Mouse (Mus musculus) heart, embryonic 16.5 days (tissue): ENCODE measurements around the gene Srrd. TPM values are rescaled to one million over a fixed set of nuclear protein-coding genes. Genes with fewer than 3 reads are reported as not detected.

Experiments used
- ATAC-seq: fragments of 200-750 bp; cut with Nextera tagmentation; replicated peaks from 2 replicates; pipeline ENCODE4 v1.8.0; 2017; ENCODE audit warnings: moderate number of reproducible peaks; ENCODE audit not compliant: insufficient read depth, low FRiP score; ENCODE audit errors: extremely low read depth
- H3K27ac ChIP-seq: fragments of 300-500 bp; sonication (generic); 2 replicates; pipeline ENCODE4 v1.5.1; 2014; ENCODE audit warnings: mild to moderate bottlenecking, low read length, control low read depth, moderate library complexity
- H3K27me3 ChIP-seq: fragments of 300-500 bp; sonication (generic); 2 replicates; pipeline ENCODE4 v1.6.1; 2014; ENCODE audit warnings: low read length, mixed read lengths; ENCODE audit not compliant: control insufficient read depth, insufficient read depth
- H3K36me3 ChIP-seq: fragments of 300-500 bp; sonication (generic); 2 replicates; pipeline ENCODE4 v1.6.1; 2014; ENCODE audit not compliant: control insufficient read depth, insufficient read depth
- H3K4me1 ChIP-seq: fragments of 300-500 bp; sonication (generic); 2 replicates; pipeline ENCODE4 v1.6.1; 2014; ENCODE audit warnings: low read length, mixed read lengths; ENCODE audit not compliant: control insufficient read depth, insufficient read depth
- H3K4me2 ChIP-seq: fragments of 300-500 bp; sonication (generic); 2 replicates; pipeline ENCODE4 v1.6.1; 2014; ENCODE audit warnings: low read depth, mild to moderate bottlenecking, control low read depth, low read length
- H3K4me3 ChIP-seq: fragments of 300-500 bp; sonication (generic); 2 replicates; pipeline ENCODE4 v1.5.1; 2014; ENCODE audit warnings: mild to moderate bottlenecking, control low read depth, low read length
- H3K9ac ChIP-seq: fragments of 300-500 bp; sonication (generic); 2 replicates; pipeline ENCODE4 v1.6.1; 2014; ENCODE audit warnings: low read length, control low read depth
- H3K9me3 ChIP-seq: fragments of 300-500 bp; sonication (generic); replicated peaks from 2 replicates; pipeline ENCODE4 v1.6.1; 2016; ENCODE audit warnings: low read length; ENCODE audit not compliant: control insufficient read depth
- WGBS: fragments of 180-500 bp; shearing (Covaris S2); extraction: QIAGEN DNeasy Blood & Tissue Kit; methylation state at CpG from one replicate; pipeline ENCODE4 v1.1.7; 2014; 5-methylcytosine and 5-hydroxymethylcytosine counted together
- polyA plus RNA-seq: library from polyadenylated mRNA; unstranded; fragments of >200 nt; fragmentation: Nextera tagmentation; extraction: Ambion mirVana; gene quantifications from 2 replicates; pipeline ENCODE4 v1.2.1, GENCODE M21; 2015

The Srrd gene
- polyA plus RNA-seq, 1 experiment from 2014 or later = 23.5 TPM

DNA sequence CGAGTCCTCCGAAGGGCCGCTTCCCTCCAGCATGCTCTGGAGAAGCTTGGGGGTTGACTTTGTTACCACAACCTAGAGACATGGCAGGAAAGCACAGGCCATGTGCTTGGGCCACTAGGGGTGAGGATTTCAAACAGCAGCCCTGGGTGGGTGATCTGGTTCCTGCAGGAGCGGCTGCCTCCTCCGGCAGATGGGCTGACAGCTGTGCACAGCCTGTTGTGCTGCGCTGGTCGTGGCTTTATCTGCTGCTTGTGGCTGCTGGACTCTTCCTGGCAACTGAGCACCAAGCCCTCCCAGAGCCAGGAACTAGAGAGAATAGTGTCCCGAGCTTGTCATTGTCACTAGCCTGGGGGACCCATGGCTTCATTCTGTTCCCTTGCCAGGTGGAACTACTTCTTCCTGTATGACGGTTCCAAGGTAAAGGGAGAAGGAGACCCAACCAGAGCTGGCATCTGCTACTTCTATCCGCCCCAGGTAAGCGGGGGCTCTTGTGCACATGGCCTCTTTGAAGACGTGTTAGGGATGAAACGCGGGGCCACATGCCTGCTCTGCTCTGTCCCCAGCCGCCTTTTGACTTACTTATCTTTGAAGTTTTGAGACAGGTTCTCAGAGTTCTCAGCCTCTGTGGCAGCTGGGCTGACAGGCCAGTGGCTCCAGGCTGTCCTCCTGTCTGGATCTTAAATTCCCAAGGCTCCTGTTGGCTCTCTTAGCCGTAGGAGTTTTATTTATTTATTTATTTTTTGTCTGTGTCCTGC is 3.5 kb upstream of the Srrd start:
- Histone ChIP-seq H3K27me3 (no peaks in the 10 kb centered on the region), H3K27ac (no peak overlapping the region), H3K36me3 (peaks cover 15% of the 10 kb centered on the region), H3K9me3 (no peaks in the 10 kb centered on the region), H3K9ac (no peak overlapping the region), H3K4me2 (no peak overlapping the region), H3K4me3 (no peak overlapping the region), H3K4me1 (peaks cover 15% of the 10 kb centered on the region)
- WGBS = 82% methylated on average over 16 of the region's 16 CpGs
- ATAC-seq = no peak

GRCm38 (mm10) chr5:112344092-112344960 is 1.5 kb upstream of the Srrd start:
- no peak overlapping the region for H3K9ac ChIP-seq
- no peak overlapping the region for H3K4me2 ChIP-seq
- peaks cover 6% of the 10 kb centered on the region; the same call in 1 of the 2 replicates for H3K36me3 ChIP-seq
- H3K27ac ChIP-seq = no peak overlapping the region
- H3K4me1 ChIP-seq = peaks cover 15% of the 10 kb centered on the region
- no peaks in the 10 kb centered on the region for H3K9me3 ChIP-seq
- H3K4me3 ChIP-seq = no peak overlapping the region
- H3K27me3 ChIP-seq = no peaks in the 10 kb centered on the region
- ATAC-seq = no peak
- WGBS = 80% methylated on average over 6 of the region's 6 CpGs

DNA sequence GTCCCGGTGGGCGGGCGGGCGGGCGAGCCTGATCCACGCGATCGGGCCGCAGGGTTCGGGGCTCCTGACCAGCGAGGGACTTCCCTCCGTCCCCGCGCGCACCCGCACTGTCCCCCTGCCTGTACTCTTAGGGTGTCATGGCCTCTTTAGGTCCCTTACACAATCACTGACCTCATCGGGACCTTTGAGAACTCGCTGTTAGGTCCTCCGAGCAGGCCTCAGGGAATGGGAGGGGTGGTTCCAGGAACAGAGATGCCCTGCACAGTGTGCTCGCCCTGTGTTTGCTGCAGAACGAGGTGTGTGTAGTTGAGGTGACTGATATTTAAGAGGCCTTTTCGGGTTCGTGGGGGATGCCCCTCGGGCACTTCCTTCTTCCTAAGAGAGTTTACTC is 360 bp upstream of the Srrd start:
- peak; percentile 69 for ATAC-seq
- H3K27ac ChIP-seq = peak overlapping the region; percentile 15; the same call in 1 of the 2 replicates
- 0% methylated on average over 24 of the region's 24 CpGs for WGBS
- H3K36me3 ChIP-seq = peaks cover 7% of the 10 kb centered on the region
- peak overlapping the region; percentile 93 for H3K4me2 ChIP-seq
- no peaks in the 10 kb centered on the region for H3K27me3 ChIP-seq
- H3K9me3 ChIP-seq = no peaks in the 10 kb centered on the region
- peak overlapping the region; percentile 90 for H3K9ac ChIP-seq
- H3K4me1 ChIP-seq = peaks cover 15% of the 10 kb centered on the region
- peak overlapping the region; percentile 74 for H3K4me3 ChIP-seq

DNA sequence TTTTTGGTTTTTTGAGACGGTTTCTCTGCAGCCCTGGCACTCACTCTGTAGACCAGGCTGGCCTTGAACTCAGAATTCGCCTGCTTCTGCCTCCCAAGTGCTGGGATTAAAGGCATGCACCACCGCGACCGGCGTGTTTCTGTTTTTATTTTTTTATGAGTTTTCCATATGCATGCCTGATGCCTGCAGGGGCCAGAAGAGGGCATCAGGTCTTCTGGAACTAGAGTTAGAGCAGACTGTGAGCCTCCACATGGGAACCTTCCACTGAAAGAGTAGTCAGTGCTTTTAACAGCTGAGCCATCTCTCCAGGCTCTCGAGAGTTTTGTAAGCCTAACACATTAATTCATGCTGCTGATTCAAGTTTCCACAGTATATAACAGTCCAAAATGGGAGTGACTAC is 3.6 kb downstream of the Srrd start:
- no peaks in the 10 kb centered on the region for H3K9me3 ChIP-seq
- H3K4me1 ChIP-seq = peaks cover 15% of the 10 kb centered on the region
- no peak overlapping the region for H3K9ac ChIP-seq
- peaks cover 39% of the 10 kb centered on the region for H3K36me3 ChIP-seq
- no peak overlapping the region for H3K4me3 ChIP-seq
- WGBS = 63% methylated on average over 7 of the region's 7 CpGs
- no peak overlapping the region for H3K4me2 ChIP-seq
- no peak overlapping the region for H3K27ac ChIP-seq
- no peak for ATAC-seq
- H3K27me3 ChIP-seq = no peaks in the 10 kb centered on the region

DNA sequence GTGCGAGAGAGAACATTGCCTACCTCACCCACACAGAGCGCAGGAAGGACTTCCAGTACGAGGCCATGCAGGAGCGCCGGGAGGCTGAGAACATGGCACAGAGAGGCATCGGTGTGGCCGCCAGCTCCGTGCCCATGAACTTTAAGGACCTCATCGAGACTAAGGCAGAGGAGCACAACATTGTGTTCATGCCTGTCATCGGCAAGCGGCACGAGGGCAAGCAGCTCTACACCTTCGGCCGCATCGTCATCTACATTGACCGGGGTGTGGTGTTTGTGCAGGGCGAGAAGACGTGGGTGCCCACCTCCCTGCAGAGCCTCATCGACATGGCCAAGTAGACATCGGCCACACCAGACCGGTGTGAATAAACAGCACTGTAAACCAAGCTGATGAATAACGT is 5.8 kb downstream of the Srrd start:
- Histone ChIP-seq H3K4me2 (no peak overlapping the region), H3K9ac (no peak overlapping the region), H3K27me3 (no peaks in the 10 kb centered on the region), H3K9me3 (no peaks in the 10 kb centered on the region), H3K4me1 (peaks cover 5% of the 10 kb centered on the region), H3K36me3 (peaks cover 61% of the 10 kb centered on the region), H3K27ac (no peak overlapping the region), H3K4me3 (no peak overlapping the region)
- no peak for ATAC-seq
- 91% methylated on average over 22 of the region's 22 CpGs for whole genome bisulfite sequencing

- ATAC-seq = no peak; the same call in 1 of the 2 replicates
- H3K9ac ChIP-seq = no peak overlapping the region
- H3K4me1 ChIP-seq = no peaks in the 10 kb centered on the region
- H3K4me3 ChIP-seq = no peak overlapping the region
- no peaks in the 10 kb centered on the region for H3K27me3 ChIP-seq
- no peak overlapping the region for H3K27ac ChIP-seq
- H3K9me3 ChIP-seq = no peaks in the 10 kb centered on the region
- 18% methylated on average over 2 of the region's 2 CpGs for WGBS
- H3K36me3 ChIP-seq = peaks cover 76% of the 10 kb centered on the region
- no peak overlapping the region for H3K4me2 ChIP-seq
These were observed 7.4 kb downstream of the Srrd start for GRCm38 (mm10) chr5:112335473-112335872.

GRCm38 (mm10) chr5:112329805-112330564 is 12.9 kb downstream of the Srrd start:
- Histone ChIP-seq H3K27me3 (no peaks in the 10 kb centered on the region), H3K4me2 (no peak overlapping the region), H3K27ac (no peak overlapping the region), H3K9ac (no peak overlapping the region), H3K9me3 (no peaks in the 10 kb centered on the region), H3K4me3 (no peak overlapping the region), H3K4me1 (peaks cover 14% of the 10 kb centered on the region), H3K36me3 (peaks cover 57% of the 10 kb centered on the region)
- WGBS = 92% methylated on average over 14 of the region's 14 CpGs
- no peak for ATAC-seq

DNA sequence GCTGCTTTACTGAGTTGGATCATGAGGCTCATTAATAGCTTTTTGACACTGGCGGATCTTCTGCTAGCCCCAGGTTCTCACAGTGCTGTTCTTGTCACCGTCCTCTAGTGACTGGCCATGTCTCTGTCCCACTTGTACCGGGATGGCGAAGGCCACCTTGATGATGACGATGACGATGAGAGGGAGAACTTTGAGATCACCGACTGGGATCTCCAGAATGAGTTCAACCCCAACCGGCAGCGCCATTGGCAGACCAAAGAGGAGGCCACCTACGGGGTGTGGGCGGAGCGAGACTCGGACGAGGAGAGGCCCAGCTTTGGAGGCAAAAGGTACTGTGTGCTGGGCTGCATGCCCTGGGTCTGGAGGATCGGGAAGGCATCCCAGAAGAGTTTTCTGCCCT is 15.0 kb downstream of the Srrd start:
- H3K9me3 ChIP-seq = no peaks in the 10 kb centered on the region; the same call in 1 of the 2 replicates
- no peak overlapping the region for H3K9ac ChIP-seq
- no peak overlapping the region for H3K4me3 ChIP-seq
- 92% methylated on average over 15 of the region's 15 CpGs for WGBS
- H3K4me1 ChIP-seq = peaks cover 22% of the 10 kb centered on the region
- ATAC-seq = no peak
- H3K27ac ChIP-seq = no peak overlapping the region
- no peaks in the 10 kb centered on the region for H3K27me3 ChIP-seq
- no peak overlapping the region for H3K4me2 ChIP-seq
- H3K36me3 ChIP-seq = peaks cover 36% of the 10 kb centered on the region
